8 mouse cellular contexts compared by ENCODE assay signal in the genomic region with DNA sequence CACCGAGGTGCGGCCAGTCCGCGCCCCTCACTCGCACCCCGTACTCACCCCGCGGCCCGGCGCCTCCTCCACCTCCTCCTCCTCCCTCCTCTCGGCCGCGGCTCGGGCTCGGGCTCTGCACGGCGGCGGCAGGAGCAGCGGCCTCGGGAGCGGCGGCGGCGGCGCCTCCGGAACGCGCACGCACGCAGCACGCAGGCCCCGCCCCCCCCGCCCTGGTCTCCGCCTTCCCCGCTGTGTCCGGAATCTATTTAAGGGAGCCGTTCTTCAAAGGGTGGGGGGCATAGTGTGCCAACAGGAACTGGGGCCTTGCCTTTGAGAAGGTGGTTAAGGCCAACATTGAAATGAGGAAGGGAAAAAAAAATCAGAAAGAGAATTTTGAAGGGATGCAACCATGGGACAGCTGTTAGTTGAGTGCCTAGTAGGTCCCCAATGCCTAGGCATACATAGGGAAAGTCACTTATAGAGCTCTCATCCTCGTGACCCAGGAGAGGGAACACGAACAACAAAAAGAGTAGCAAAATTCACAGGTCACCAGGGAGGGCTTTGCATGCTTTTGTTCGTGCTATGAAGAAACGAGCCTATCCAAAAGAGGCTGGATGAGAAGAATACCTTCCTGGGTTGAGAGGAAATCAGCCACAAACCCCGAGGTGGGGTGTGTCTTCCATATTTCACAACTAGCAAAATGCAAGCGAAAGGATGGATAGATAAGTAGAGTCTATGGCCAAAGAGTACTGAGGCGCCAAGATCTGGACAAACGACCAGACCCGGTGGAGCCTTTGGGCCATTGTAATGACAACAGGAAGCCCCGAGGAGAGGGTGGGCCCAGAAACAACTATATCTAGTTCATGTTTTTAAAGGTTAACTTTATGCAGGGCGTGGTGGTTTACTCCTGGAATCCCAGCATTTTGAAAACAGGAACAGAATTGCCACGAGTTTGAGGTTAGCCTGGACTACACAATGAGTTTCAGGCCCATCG. TPM values are rescaled to one million over a fixed set of nuclear protein-coding genes. Genes with fewer than 3 reads are reported as not detected.
A peak's percentile ranks its signal among the peaks of the same experiment; 100 is the strongest.
DNase-seq lines count a peak whose midpoint lies in the region; ATAC-seq and TF ChIP-seq lines count a peak whose summit lies in the region.

A gene (minus strand): TSS at position 146 of the 976 bp plus-strand sequence.

- H3K9ac ChIP-seq in lung, embryonic 16.5 days (ENCODE audit: low read length): peak within 1 kb of the TSS; percentile 88

- H3K9me3 ChIP-seq in G1E (replicated peaks): no peaks in the 10 kb centered on the region
- no peaks in the 10 kb centered on the region for H3K9me3 ChIP-seq in lung, embryonic 16.5 days (ENCODE audit: control insufficient read depth, low read length)

- peak within 1 kb of the TSS; percentile 64 for H3K4me2 ChIP-seq in lung, embryonic 16.5 days (ENCODE audit: low read depth, low read length)

- peaks cover 63% of the 10 kb centered on the region for H3K4me1 ChIP-seq in G1E (ENCODE audit: insufficient read depth, low read depth, low read length)
- peaks cover 4% of the 10 kb centered on the region for H3K4me1 ChIP-seq in cerebellum, adult 2 months (ENCODE audit: control insufficient read depth, insufficient read depth, low read length)
- H3K4me1 ChIP-seq in lung, embryonic 16.5 days (replicated peaks; ENCODE audit: control insufficient read depth, insufficient read depth, low read length): peaks cover 12% of the 10 kb centered on the region

- 19% methylated on average over 43 of the region's 50 CpGs for WGBS in cerebellum, adult 2 months
- WGBS in lung, embryonic 16.5 days: 18% methylated on average over 37 of the region's 50 CpGs

- H3K27ac ChIP-seq in cerebellum, adult 2 months (ENCODE audit: insufficient read depth, low read length): peak within 1 kb of the TSS; percentile 80; the same call in 1 of the 2 replicates
- H3K27ac ChIP-seq in lung, embryonic 16.5 days (ENCODE audit: low read length): peak within 1 kb of the TSS; percentile 84

- no peaks in the 10 kb centered on the region for H3K27me3 ChIP-seq in G1E (ENCODE audit: insufficient read depth, low read length)
- H3K27me3 ChIP-seq in cerebellum, adult 2 months (ENCODE audit: control insufficient read depth, insufficient read depth, low read length): no peaks in the 10 kb centered on the region
- no peaks in the 10 kb centered on the region for H3K27me3 ChIP-seq in lung, embryonic 16.5 days (ENCODE audit: control insufficient read depth, insufficient read depth, low read depth, low read length)

- TF ChIP-seq CTCF in G1E (IDR thresholded peaks at IDR 0.05; ENCODE audit: low read depth, low read length): no peak
- no peak for TF ChIP-seq CTCF in cerebellum, adult 2 months (IDR thresholded peaks at IDR 0.05; ENCODE audit: borderline replicate concordance, insufficient read depth, low read depth, low read length)

- peak; percentile 63 for DNase-seq in G1E (ENCODE audit: low spot score)
- peak; percentile 80 to 81 for DNase-seq in cerebellum, adult 2 months
- peak; percentile 43 for DNase-seq in forelimb bud, embryonic 11.5 days (ENCODE audit: low read depth, low spot score)
- peak; percentile 80 for DNase-seq in heart, postnatal 4 days
- peak in 1 of 2 experiments; percentile 50 for DNase-seq in layer of hippocampus, adult 8-10 months (ENCODE audit: low spot score in 2 of 2)
- DNase-seq in ovary, postnatal 10 days (ENCODE audit: low spot score): peak; percentile 57
- peak; percentile 88 for DNase-seq in thymus, postnatal 0 days (ENCODE audit: low spot score)

- TF ChIP-seq POLR2A in cerebellum, adult 2 months (IDR thresholded peaks at IDR 0.05; ENCODE audit: borderline replicate concordance, insufficient read depth, low read length): peak; percentile 49

- peaks cover 2% of the 10 kb centered on the region for H3K36me3 ChIP-seq in G1E (replicated peaks)
- no peaks in the 10 kb centered on the region for H3K36me3 ChIP-seq in lung, embryonic 16.5 days (ENCODE audit: control insufficient read depth, insufficient read depth, low read length)

- H3K4me3 ChIP-seq in G1E (ENCODE audit: low read depth, low read length): peak within 1 kb of the TSS; percentile 93
- peak within 1 kb of the TSS; percentile 87 for H3K4me3 ChIP-seq in cerebellum, adult 2 months (replicated peaks; ENCODE audit: insufficient read depth, low read depth, low read length)
- peak within 1 kb of the TSS; percentile 72 for H3K4me3 ChIP-seq in lung, embryonic 16.5 days (ENCODE audit: low read length)

- ATAC-seq in G1E (ENCODE audit: extremely low read depth, insufficient number of reproducible peaks, low FRiP score, poor library complexity, severe bottlenecking): peak; percentile 50
- ATAC-seq in lung, embryonic 16.5 days (ENCODE audit: low read depth): peak; percentile 96

RNA-seq across cellular contexts. Expression of the gene that starts here (rescaled TPM):
- total RNA-seq in G1E (2014; fragmentation: Nextera tagmentation) (97.7 and 124 TPM in 2 replicates), G1E (2017) (105 and 121 TPM in 2 replicates)
- 11.5 and 17.7 TPM in 2 replicates for polyA plus RNA-seq in G1E (2012)
- 60.9 and 66.2 TPM in 2 replicates for polyA plus RNA-seq in cerebellum, adult 2 months (2012; rRNA removed)
- total RNA-seq in heart, postnatal 4 days (2021): 100 to 1,000 TPM; 131 to 134 TPM
- total RNA-seq in layer of hippocampus, adult 8-10 months (2022): 100 to 1,000 TPM in 1 of 4 experiments, 10 to 100 TPM in 3; 80.2 to 101 (median 89.7) TPM
- 126 and 130 TPM in 2 replicates for polyA plus RNA-seq in lung, embryonic 16.5 days (2015; fragmentation: Nextera tagmentation; extraction: Ambion mirVana)
- polyA plus RNA-seq in thymus, postnatal 0 days (2015; fragmentation: Nextera tagmentation; extraction: Ambion mirVana): 207 and 222 TPM in 2 replicates
